Mouse (Mus musculus): Measurements from ENCODE around the gene Mapk3. TPM values are rescaled to one million over a fixed set of nuclear protein-coding genes. Genes with fewer than 3 reads are reported as not detected.

The Mapk3 gene
- total and polyA plus RNA-seq, 3 experiments = 5.2 to 45.1 TPM; not detected in 1

DNA sequence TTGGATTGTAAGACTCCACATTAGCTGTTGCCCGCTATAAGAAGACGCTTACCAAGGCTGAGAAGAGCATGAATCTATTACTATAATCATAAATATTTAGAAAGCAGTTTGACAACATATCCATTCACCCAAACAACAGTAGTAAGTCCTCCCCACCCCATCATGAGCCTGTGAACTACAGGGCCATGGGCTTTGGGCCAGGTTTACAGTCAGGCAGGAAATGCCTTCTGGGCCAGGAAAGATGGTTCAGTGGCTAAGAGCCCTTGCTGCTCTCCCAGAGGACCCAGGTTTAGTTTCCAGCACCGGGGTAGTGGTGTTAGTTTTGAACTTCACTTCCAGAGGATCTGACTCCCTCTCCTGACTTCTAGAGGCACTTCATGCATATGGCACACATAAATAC, 41.8 kb upstream of the Mapk3 start:
- H3K4me3 ChIP-seq (ENCODE audit: control insufficient read depth in 1 of 2, insufficient read depth in 1 of 2, low read depth in 2 of 2, low read length in 2 of 2) = no peak overlapping the region
- no peak for DNase-seq (ENCODE audit: low read depth, low spot score)
- no peak overlapping the region for H3K9ac ChIP-seq (ENCODE audit: control insufficient read depth, low read depth, low read length, poor library complexity, severe bottlenecking)

DNA sequence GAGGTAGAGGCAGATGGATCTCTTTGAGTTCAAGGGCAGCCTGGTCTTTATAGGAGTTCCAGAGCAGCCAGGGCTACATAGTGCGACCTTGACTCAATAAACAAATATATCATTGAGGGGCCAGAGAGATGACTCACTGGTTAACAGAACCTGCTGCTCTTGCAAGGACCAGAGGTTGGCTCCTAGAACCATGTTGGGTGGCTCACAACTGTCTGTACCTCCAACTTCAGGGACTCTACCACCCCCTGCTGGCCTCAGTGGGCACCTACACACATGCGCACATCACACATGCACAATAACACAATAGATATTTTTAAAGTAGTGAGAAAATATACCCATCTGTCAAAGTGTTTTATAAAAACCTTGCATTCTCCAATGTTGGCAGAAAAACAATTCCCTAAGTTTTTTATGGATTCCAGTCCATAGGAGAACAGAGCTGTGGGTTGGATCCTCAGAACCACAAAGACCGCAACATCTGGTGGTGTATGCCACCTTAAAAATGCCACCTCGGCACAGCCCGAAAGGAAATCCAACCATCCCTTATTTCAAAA, 40.5 kb upstream of the Mapk3 start:
- Histone ChIP-seq H3K27me3 (ENCODE audit: control insufficient read depth in 1 of 2, insufficient read depth in 2 of 2, low read length in 2 of 2) (peaks cover 3 to 6% of the 10 kb centered on the region in 2 experiments), H3K27ac (ENCODE audit: control insufficient read depth, low read depth, low read length) (no peak overlapping the region), H3K36me3 (ENCODE audit: control insufficient read depth in 1 of 2, insufficient read depth in 2 of 2, low read length in 2 of 2) (no peaks in the 10 kb centered on the region), H3K9ac (ENCODE audit: control insufficient read depth, low read depth, low read length, poor library complexity, severe bottlenecking) (no peak overlapping the region), H3K9me3 (replicated peaks; ENCODE audit: insufficient read depth, low read length) (no peaks in the 10 kb centered on the region), H3K79me2 (ENCODE audit: control insufficient read depth, insufficient read depth, low read length, poor library complexity) (no peaks in the 10 kb centered on the region), H3K4me1 (ENCODE audit: control insufficient read depth in 1 of 2, insufficient read depth in 2 of 2, low read length in 2 of 2) (no peaks in the 10 kb centered on the region), H3K4me3 (ENCODE audit: control insufficient read depth in 1 of 2, insufficient read depth in 1 of 2, low read depth in 2 of 2, low read length in 2 of 2) (no peak overlapping the region)
- peak; percentile 55 for DNase-seq (ENCODE audit: low read depth, low spot score)
- peak; percentile 23; the same call in 1 of the 2 replicates for TF ChIP-seq SMC3 (IDR thresholded peaks at IDR 0.05; ENCODE audit: low read depth, low read length)
- no peak for TF ChIP-seq ZMIZ1 (IDR thresholded peaks at IDR 0.05; ENCODE audit: low read depth, low read length)
- no peak for TF ChIP-seq EP300 (IDR thresholded peaks at IDR 0.05; ENCODE audit: low read depth in 1 of 2, low read length in 2 of 2)
- TF ChIP-seq KAT2A (conservative IDR thresholded peaks at IDR 0.05; ENCODE audit: low read depth, low read length) = no peak
- peak; percentile 43 for TF ChIP-seq RAD21 (IDR thresholded peaks at IDR 0.05; ENCODE audit: low read depth, low read length)
- TF ChIP-seq RCOR1 (IDR thresholded peaks at IDR 0.05; ENCODE audit: low read depth, low read length) = no peak
- no peak for TF ChIP-seq TCF12 (IDR thresholded peaks at IDR 0.05; ENCODE audit: low read depth, low read length)
- no peak for TF ChIP-seq TBP (IDR thresholded peaks at IDR 0.05; ENCODE audit: low read depth, low read length)
- no peak for TF ChIP-seq POLR2A (IDR thresholded peaks at IDR 0.05; ENCODE audit: control insufficient read depth in 1 of 2, insufficient read depth in 1 of 2, low read depth in 1 of 2, low read length in 2 of 2, poor library complexity in 1 of 2)
- TF ChIP-seq CHD2 (IDR thresholded peaks at IDR 0.05; ENCODE audit: low read length) = no peak
- TF ChIP-seq MAX (IDR thresholded peaks at IDR 0.05; ENCODE audit: low read length) = no peak
- TF ChIP-seq SIN3A (IDR thresholded peaks at IDR 0.05; ENCODE audit: low read length) = no peak
- TF ChIP-seq MXI1 (IDR thresholded peaks at IDR 0.05; ENCODE audit: low read depth, low read length) = no peak
- no peak for TF ChIP-seq GATA1 (IDR thresholded peaks at IDR 0.05; ENCODE audit: low read depth, low read length)
- no peak for TF ChIP-seq USF1 (IDR thresholded peaks at IDR 0.05; ENCODE audit: low read depth, low read length)
- TF ChIP-seq ZC3H11A (IDR thresholded peaks at IDR 0.05; ENCODE audit: low read depth, low read length) = 0 out of 2 replicates have a peak, but pooled peaks have one; percentile 24
- TF ChIP-seq NRF1 (IDR thresholded peaks at IDR 0.05; ENCODE audit: insufficient read depth, low read depth, low read length, poor library complexity, severe bottlenecking) = no peak
- no peak for TF ChIP-seq MAZ (IDR thresholded peaks at IDR 0.05; ENCODE audit: low read depth, low read length)
- no peak for TF ChIP-seq MEF2A (IDR thresholded peaks at IDR 0.05; ENCODE audit: extremely low read depth, insufficient replicate concordance, low read depth, low read length, poor library complexity, severe bottlenecking)
- TF ChIP-seq CHD1 (IDR thresholded peaks at IDR 0.05; ENCODE audit: low read depth, low read length) = no peak
- no peak for TF ChIP-seq UBTF (IDR thresholded peaks at IDR 0.05; ENCODE audit: borderline replicate concordance, insufficient read depth, low read depth, low read length)
- no peak for TF ChIP-seq ZKSCAN1 (IDR thresholded peaks at IDR 0.05; ENCODE audit: low read depth, low read length)
- TF ChIP-seq MYB (IDR thresholded peaks at IDR 0.05; ENCODE audit: low read depth, low read length) = no peak
- TF ChIP-seq BHLHE40 (IDR thresholded peaks at IDR 0.05; ENCODE audit: borderline replicate concordance, low read depth, low read length) = no peak
- TF ChIP-seq CTCF (IDR thresholded peaks at IDR 0.05 in 2 of 3, conservative IDR thresholded peaks at IDR 0.05 in 1 of 3; ENCODE audit: control insufficient read depth in 1 of 3, insufficient read depth in 1 of 3, low read depth in 2 of 3, low read length in 3 of 3, poor library complexity in 1 of 3, severe bottlenecking in 1 of 3) = peak; percentile 48 to 52 (median 51); a peak in 5 of 6 replicates
- TF ChIP-seq MAFK (IDR thresholded peaks at IDR 0.05; ENCODE audit: borderline replicate concordance, low read depth, low read length) = no peak

More for the DNA sequence above, 41.8 kb upstream of the Mapk3 start:
- H3K27me3 ChIP-seq (ENCODE audit: control insufficient read depth in 1 of 2, insufficient read depth in 2 of 2, low read length in 2 of 2) = peaks cover 3 to 7% of the 10 kb centered on the region in 2 experiments
- no peaks in the 10 kb centered on the region for H3K79me2 ChIP-seq (ENCODE audit: control insufficient read depth, insufficient read depth, low read length, poor library complexity)
- H3K36me3 ChIP-seq (ENCODE audit: control insufficient read depth in 1 of 2, insufficient read depth in 2 of 2, low read length in 2 of 2) = no peaks in the 10 kb centered on the region
- H3K9me3 ChIP-seq (replicated peaks; ENCODE audit: insufficient read depth, low read length) = no peaks in the 10 kb centered on the region
- no peak for TF ChIP-seq POLR2AphosphoS5 (IDR thresholded peaks at IDR 0.05; ENCODE audit: borderline replicate concordance, low read depth, low read length)
- TF ChIP-seq RAD21 (IDR thresholded peaks at IDR 0.05; ENCODE audit: low read depth, low read length) = no peak
- TF ChIP-seq E2F4 (IDR thresholded peaks at IDR 0.05; ENCODE audit: borderline replicate concordance, low read depth, low read length) = no peak
- TF ChIP-seq KAT2A (conservative IDR thresholded peaks at IDR 0.05; ENCODE audit: low read depth, low read length) = no peak
- TF ChIP-seq CTCF (IDR thresholded peaks at IDR 0.05 in 2 of 3, conservative IDR thresholded peaks at IDR 0.05 in 1 of 3; ENCODE audit: control insufficient read depth in 1 of 3, insufficient read depth in 1 of 3, low read depth in 2 of 3, low read length in 3 of 3, poor library complexity in 1 of 3, severe bottlenecking in 1 of 3) = no peak
- TF ChIP-seq USF2 (IDR thresholded peaks at IDR 0.05; ENCODE audit: borderline replicate concordance in 1 of 2, insufficient read depth in 1 of 2, low read depth in 1 of 2, low read length in 2 of 2) = no peak
- no peak for TF ChIP-seq SIN3A (IDR thresholded peaks at IDR 0.05; ENCODE audit: low read length)
- TF ChIP-seq MXI1 (IDR thresholded peaks at IDR 0.05; ENCODE audit: low read depth, low read length) = no peak
- TF ChIP-seq CHD1 (IDR thresholded peaks at IDR 0.05; ENCODE audit: low read depth, low read length) = no peak
- TF ChIP-seq MAZ (IDR thresholded peaks at IDR 0.05; ENCODE audit: low read depth, low read length) = no peak
- TF ChIP-seq MYB (IDR thresholded peaks at IDR 0.05; ENCODE audit: low read depth, low read length) = no peak
- no peak for TF ChIP-seq UBTF (IDR thresholded peaks at IDR 0.05; ENCODE audit: borderline replicate concordance, insufficient read depth, low read depth, low read length)
- no peak for TF ChIP-seq TAL1 (IDR thresholded peaks at IDR 0.05; ENCODE audit: low read length)
- no peak for TF ChIP-seq GATA1 (IDR thresholded peaks at IDR 0.05; ENCODE audit: low read depth, low read length)
- no peak overlapping the region for H3K27ac ChIP-seq (ENCODE audit: control insufficient read depth, low read depth, low read length)
- no peaks in the 10 kb centered on the region for H3K4me1 ChIP-seq (ENCODE audit: control insufficient read depth in 1 of 2, insufficient read depth in 2 of 2, low read length in 2 of 2)

Data from MEL (cell line).